Mouse (Mus musculus) cerebellum, adult 2 months (tissue): ENCODE data around the gene Ube2c. TPM values are rescaled to one million over a fixed set of nuclear protein-coding genes. Genes with fewer than 3 reads are reported as not detected.

Source experiments
- DNase-seq, 2 experiments: peaks; one replicate each; pipeline ENCODE4 v3.0.0; 2021
- H3K27ac ChIP-seq: fragments of 200-500 bp; 2 replicates; pipeline ENCODE4 v1.5.1; 2012; ENCODE audit warnings: low read length, control low read depth, inconsistent platforms; ENCODE audit not compliant: insufficient read depth
- H3K27me3 ChIP-seq: fragments of 200-500 bp; 2 replicates; pipeline ENCODE4 v1.6.1; 2012; ENCODE audit warnings: inconsistent platforms, mild to moderate bottlenecking, low read length, moderate library complexity; ENCODE audit not compliant: control insufficient read depth, insufficient read depth
- H3K4me1 ChIP-seq: fragments of 200-500 bp; 2 replicates; pipeline ENCODE4 v1.6.1; 2011; ENCODE audit warnings: low read length; ENCODE audit not compliant: control insufficient read depth, insufficient read depth
- H3K4me3 ChIP-seq: fragments of 200-500 bp; replicated peaks from 2 replicates; pipeline ENCODE3; 2011; ENCODE audit warnings: mild to moderate bottlenecking, low read depth, low read length, control low read depth; ENCODE audit not compliant: insufficient read depth
- CTCF ChIP-seq: fragments of 200-500 bp; IDR thresholded peaks from 2 replicates; pipeline ENCODE4 v1.5.1; 2011; ENCODE audit warnings: low read depth, mild to moderate bottlenecking, control low read depth, low read length, moderate library complexity, borderline replicate concordance; ENCODE audit not compliant: insufficient read depth
- POLR2A ChIP-seq: fragments of 200-500 bp; IDR thresholded peaks from 2 replicates; pipeline ENCODE4 v1.6.1; 2011; ENCODE audit warnings: low read length, control low read depth, borderline replicate concordance; ENCODE audit not compliant: insufficient read depth
- WGBS: fragments of 180-500 bp; shearing (Covaris S2); methylation state at CpG from one replicate; pipeline ENCODE4 v1.1.7; 2018; 5-methylcytosine and 5-hydroxymethylcytosine counted together
- polyA plus RNA-seq: library from polyadenylated mRNA; depleted of rRNA; stranded (reverse); fragments of >200 nt; gene quantifications from 2 replicates; pipeline ENCODE4 v1.2.3, GENCODE M21; 2012

The Ube2c gene
- polyA plus RNA-seq, 1 experiment = 1.0 TPM

DNA sequence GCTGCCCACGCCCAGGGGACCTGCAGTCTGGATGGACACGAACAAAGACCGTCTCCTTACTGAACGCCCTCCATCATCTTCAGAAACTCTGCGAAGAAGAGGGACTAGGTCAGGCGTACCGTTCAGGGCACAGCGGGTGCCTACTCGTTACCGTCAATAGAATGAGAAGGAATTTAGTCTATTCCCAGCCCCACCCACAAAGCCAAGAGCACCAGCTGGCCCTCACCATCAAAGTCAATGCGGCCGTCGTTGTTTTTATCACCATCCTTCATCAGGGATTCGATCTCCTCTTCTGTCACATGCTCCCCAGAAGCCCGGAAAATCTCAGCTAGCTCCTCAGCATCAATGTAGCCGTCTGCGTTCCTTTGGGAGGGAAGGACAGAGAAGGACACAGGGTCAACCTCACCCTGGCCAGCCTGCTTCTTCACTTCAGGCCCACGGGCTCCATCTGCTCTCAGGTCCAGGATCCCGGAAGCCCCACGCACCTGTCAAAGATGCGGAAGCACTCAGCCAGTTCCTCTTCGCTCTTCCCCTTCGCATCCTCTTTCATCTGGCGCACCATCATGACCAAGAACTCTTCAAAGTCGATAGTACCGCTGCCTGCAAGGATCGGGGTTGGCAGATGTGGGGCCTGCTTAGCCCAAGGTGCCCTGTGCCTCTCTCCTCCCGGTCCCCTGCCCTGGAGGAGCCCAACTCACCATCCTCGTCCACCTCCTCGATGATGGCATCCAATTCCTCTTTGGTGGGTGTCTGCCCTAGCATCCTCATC is 7.7 kb downstream of the Ube2c start:
- WGBS = 80% methylated on average over 30 of the region's 30 CpGs
- TF ChIP-seq POLR2A (no peak), CTCF (no peak)
- Histone ChIP-seq H3K27ac (no peak overlapping the region), H3K4me1 (peaks cover 10% of the 10 kb centered on the region), H3K27me3 (no peaks in the 10 kb centered on the region), H3K4me3 (no peak overlapping the region)
- DNase-seq = no peak

DNA sequence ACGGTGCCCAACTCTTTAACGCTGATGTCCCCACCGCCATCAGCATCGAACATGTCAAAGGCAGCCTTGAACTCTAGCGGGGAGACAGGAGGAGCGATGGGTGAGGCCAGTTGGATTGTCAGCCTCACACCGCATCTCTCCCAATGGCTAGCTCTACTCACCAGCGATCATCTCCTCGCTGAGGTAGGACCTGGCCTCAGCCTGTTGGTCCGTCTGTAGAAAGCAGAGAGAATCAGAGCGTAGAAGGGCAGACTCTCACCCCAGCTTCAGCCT is 8.3 kb downstream of the Ube2c start:
- H3K4me1 ChIP-seq = peaks cover 10% of the 10 kb centered on the region
- H3K27me3 ChIP-seq = no peaks in the 10 kb centered on the region
- no peak overlapping the region for H3K4me3 ChIP-seq
- no peak for DNase-seq
- 93% methylated on average over 11 of the region's 11 CpGs for WGBS
- no peak overlapping the region for H3K27ac ChIP-seq
- no peak for TF ChIP-seq POLR2A

DNA sequence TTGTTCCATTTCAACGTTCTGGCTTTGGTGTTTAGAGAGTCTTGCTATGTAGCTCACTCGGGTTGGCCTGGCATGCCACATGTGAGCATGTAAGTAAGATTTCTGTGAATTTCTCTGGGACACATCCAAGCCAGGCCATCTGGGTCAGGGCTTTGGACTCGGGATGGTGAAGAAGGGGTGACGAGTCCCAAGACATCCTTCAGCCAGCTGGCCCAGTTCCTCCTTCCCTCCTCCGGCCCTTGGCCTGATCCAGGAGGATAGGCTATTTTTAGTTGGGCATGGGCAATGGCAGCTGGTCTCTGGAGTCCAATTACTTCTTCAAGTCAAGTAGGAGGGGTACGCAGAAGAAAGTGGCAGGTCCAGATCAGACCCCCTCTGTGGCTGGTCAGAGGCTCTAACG is 9.1 kb downstream of the Ube2c start:
- H3K27me3 ChIP-seq = no peaks in the 10 kb centered on the region
- TF ChIP-seq POLR2A (no peak), CTCF (no peak)
- no peak overlapping the region for H3K27ac ChIP-seq
- WGBS = 12% methylated on average over 7 of the region's 7 CpGs
- H3K4me1 ChIP-seq = peaks cover 10% of the 10 kb centered on the region
- peak in 1 of 2 experiments; percentile 55 for DNase-seq
- no peak overlapping the region for H3K4me3 ChIP-seq

DNA sequence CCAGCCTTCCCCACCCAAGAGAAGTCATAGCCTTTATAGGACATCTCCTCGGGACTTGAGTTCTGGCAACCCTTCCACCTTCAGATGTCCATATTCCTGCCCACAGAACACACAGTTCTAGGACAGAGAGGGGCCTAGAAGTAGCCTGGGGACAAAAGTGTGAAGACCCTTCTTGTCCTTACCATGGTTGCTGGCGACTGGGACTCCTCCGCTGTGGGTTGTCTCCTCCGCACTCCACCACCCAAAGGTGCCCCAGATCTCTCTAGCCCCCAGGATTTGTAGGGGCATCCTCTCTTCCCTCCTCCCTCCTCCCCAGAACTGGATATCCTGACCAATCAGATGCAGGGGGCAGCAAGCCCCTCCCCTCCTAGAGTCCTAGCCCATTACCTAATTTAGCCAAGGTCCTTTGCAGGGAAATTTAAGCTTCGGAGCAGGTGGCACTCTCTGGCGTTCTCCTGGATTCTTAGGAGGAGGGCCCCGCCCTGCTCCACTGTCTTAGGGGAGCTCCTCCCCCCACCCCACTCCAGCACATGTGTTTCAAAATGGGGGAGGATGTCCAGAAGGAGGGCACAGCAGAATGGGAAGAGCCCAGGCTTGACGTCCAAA is 9.9 kb downstream of the Ube2c start, which contains the start of gene Tnnc2:
TSS of gene Tnnc2 (minus strand) at position 487 of the 606 bp plus-strand sequence.
- no peak within 1 kb of the TSS for H3K27ac ChIP-seq
- peaks cover 10% of the 10 kb centered on the region for H3K4me1 ChIP-seq
- DNase-seq = no peak
- TF ChIP-seq CTCF = no peak
- TF ChIP-seq POLR2A = no peak
- H3K27me3 ChIP-seq = no peaks in the 10 kb centered on the region
- WGBS = 75% methylated on average over 8 of the region's 8 CpGs
- no peak within 1 kb of the TSS for H3K4me3 ChIP-seq

DNA sequence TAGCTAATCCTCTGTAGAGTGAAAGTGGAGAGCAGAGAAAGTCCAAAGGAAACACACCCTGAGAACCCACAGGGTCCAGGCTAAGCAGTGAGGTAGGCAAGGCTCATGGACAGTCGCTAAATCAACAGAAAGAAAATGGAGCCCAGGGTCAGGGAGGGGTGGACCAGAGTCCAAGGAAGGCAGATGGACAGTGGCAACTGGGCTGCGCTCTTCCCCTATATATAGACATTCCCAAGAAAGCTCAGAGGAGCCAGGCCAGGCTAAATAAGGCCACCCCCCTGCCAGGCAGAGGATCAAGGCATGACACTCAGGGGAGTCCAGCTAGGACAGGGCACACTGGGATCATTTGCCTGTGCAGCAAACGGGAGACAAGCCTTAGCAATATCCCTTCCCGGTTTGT is 12.2 kb downstream of the Ube2c start:
- no peak overlapping the region for H3K4me3 ChIP-seq

DNA sequence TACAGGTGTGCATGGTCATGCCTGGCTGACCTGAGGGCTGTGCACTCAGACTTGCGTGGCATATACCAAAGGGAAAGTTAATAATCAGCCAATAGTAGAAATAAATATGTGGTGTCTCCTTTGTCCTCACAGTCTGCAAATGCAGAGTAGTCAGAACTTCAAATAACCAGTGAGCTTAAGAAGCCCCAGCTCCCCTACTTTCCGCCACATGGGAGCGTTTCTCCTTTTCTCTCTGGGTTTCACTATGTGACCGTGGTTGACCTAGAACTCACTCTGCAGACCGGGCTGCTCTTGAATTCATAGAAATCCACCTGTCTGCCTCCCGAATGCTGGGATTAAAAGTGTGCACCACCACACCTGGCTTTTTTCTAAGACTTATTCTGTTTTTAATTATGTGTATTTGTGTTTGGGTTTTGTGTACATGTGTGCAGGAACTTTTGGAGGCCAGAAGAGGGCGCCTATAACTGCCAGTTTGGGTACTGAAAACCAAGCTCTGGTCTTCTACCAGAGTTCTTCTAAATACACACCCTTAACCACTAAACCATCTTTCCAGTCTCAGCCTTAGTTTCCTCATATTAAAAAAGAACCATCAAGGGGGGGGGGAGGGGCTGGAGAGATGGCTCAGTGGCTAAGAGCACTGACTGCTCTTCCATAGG is 14.4 kb downstream of the Ube2c start:
- H3K27me3 ChIP-seq = no peaks in the 10 kb centered on the region
- no peak overlapping the region for H3K4me3 ChIP-seq
- no peak overlapping the region for H3K27ac ChIP-seq
- DNase-seq = no peak
- 79% methylated on average over 7 of the region's 7 CpGs for whole genome bisulfite sequencing
- H3K4me1 ChIP-seq = peaks cover 9% of the 10 kb centered on the region
- no peak for TF ChIP-seq POLR2A
- no peak for TF ChIP-seq CTCF

More for the DNA sequence above, 12.2 kb downstream of the Ube2c start:
- Histone ChIP-seq H3K27ac (no peak overlapping the region), H3K27me3 (no peaks in the 10 kb centered on the region), H3K4me1 (peaks cover 10% of the 10 kb centered on the region)
- TF ChIP-seq CTCF (no peak), POLR2A (no peak)
- WGBS = 43% methylated on average over 4 of the region's 4 CpGs
- no peak for DNase-seq

DNA sequence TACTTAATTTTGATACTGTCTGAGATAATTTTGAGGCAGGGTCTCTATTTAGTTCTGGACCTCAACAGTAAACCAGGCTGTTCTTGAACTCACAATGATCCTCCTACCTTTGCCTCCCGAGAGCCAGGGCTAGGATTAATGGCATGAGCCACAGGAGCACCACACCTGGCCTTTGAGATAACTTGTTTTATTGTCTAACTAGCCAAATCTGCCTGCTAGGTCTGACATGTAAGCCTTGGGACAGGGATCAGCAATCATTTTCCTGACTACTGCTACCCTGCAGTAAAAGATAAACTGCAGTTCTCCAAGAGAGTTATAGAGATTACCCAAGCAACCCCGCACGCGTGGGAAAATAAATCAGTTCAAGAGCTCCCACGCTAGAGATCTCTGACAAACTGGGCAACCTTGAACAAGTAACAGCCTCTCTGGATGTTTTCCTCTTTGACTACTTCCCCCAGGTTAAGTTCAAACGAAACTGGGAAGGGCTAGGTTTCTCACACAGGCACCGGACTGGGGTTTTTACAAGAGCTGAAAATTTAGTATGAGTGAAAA is 15.2 kb downstream of the Ube2c start:
- TF ChIP-seq POLR2A = no peak
- no peak for TF ChIP-seq CTCF
- Histone ChIP-seq H3K27me3 (no peaks in the 10 kb centered on the region), H3K27ac (no peak overlapping the region), H3K4me3 (peak overlapping the region; percentile 61), H3K4me1 (peaks cover 8% of the 10 kb centered on the region)
- no peak for DNase-seq
- WGBS = 4% methylated on average over 7 of the region's 7 CpGs
